Mouse (Mus musculus) ES-Bruce4 (cell line): Measurements from ENCODE around the gene Rnps1.

Source experiments
- CTCF ChIP-seq: IDR thresholded peaks from one replicate; pipeline ENCODE4 v1.8.1; 2011; ENCODE audit warnings: low read depth, low read length
- POLR2A ChIP-seq: IDR thresholded peaks from one replicate; pipeline ENCODE4 v1.8.1; 2011; ENCODE audit warnings: low read length; ENCODE audit not compliant: insufficient read depth

GRCm38 (mm10) chr17:24469336-24469909 is 55.1 kb downstream of the Rnps1 start:
- TF ChIP-seq CTCF (no peak), POLR2A (no peak)
